Mouse (Mus musculus) adipose tissue, adult 10 weeks (tissue): ENCODE data around the gene Trappc12. TPM values are rescaled to one million over a fixed set of nuclear protein-coding genes. Genes with fewer than 3 reads are reported as not detected.

Experiments
- polyA plus RNA-seq: library from polyadenylated mRNA; stranded (reverse); fragments of 350-450 nt; fragmentation: Illumina TruSeq; extraction: RNeasy Lipid Tissue Mini Kit (QIAGEN cat#74804); gene quantifications from one replicate; pipeline ENCODE4 v1.2.3, GENCODE M21; 2014; ENCODE audit warnings: low read depth, low replicate concordance

Gene Trappc12
- polyA plus RNA-seq: 25.2 TPM

GRCm38 (mm10) chr12:28750021-28750633, at the start of gene Trappc12:
Gene Trappc12, minus strand, starts transcription at chr12:28750472.

GRCm38 (mm10) chr12:28751508-28752263, 1.4 kb upstream of the Trappc12 start, which contains the start of gene Eipr1:
Gene Eipr1, plus strand, starts transcription at chr12:28751803.

GRCm38 (mm10) chr12:28675121-28675924, 74.9 kb downstream of the Trappc12 start, which contains the start of gene Adi1:
Gene Adi1, plus strand, starts transcription at chr12:28675231.

GRCm38 (mm10) chr12:28649141-28650110, 100.8 kb downstream of the Trappc12 start, which contains the start of gene Rnaseh1:
Gene Rnaseh1, plus strand, starts transcription at chr12:28649602.

Other genes with a start within 250 kb of the Trappc12 start
- 0.40 TPM for gene Dcdc2c, start 198.1 kb downstream of the Trappc12 start, polyA plus RNA-seq
- gene Allc, start 167.9 kb downstream of the Trappc12 start, polyA plus RNA-seq: 10.2 TPM
- 3.1 TPM for gene Colec11, start 127.1 kb downstream of the Trappc12 start, polyA plus RNA-seq
- 951 TPM for gene Rps7, start 114.5 kb downstream of the Trappc12 start, polyA plus RNA-seq
- gene Rnaseh1, start 100.9 kb downstream of the Trappc12 start, polyA plus RNA-seq: 18.3 TPM
- gene Adi1, start 75.2 kb downstream of the Trappc12 start, polyA plus RNA-seq: 91.8 TPM
- 24.1 TPM for gene Eipr1, start 1.3 kb upstream of the Trappc12 start, polyA plus RNA-seq